Mouse (Mus musculus) midbrain, embryonic 14.5 days (tissue): ENCODE data around the gene Parp16. TPM values are rescaled to one million over a fixed set of nuclear protein-coding genes. Genes with fewer than 3 reads are reported as not detected.

Experiments used
- ATAC-seq: fragments of 200-750 bp; cut with Nextera tagmentation; 2 replicates; pipeline ENCODE4 v1.8.0; 2017; ENCODE audit warnings: moderate number of reproducible peaks, moderate library complexity; ENCODE audit not compliant: low FRiP score, low TSS enrichment
- DNase-seq: peaks from one replicate; pipeline ENCODE4 v3.0.0-alpha.2; 2015
- H3K27ac ChIP-seq: fragments of 300-500 bp; sonication (generic); replicated peaks from 2 replicates; pipeline ENCODE4 v1.5.1; 2014; ENCODE audit warnings: mild to moderate bottlenecking, low read depth, low read length, moderate library complexity
- H3K27me3 ChIP-seq: fragments of 300-500 bp; sonication (generic); 2 replicates; pipeline ENCODE4 v1.6.1; 2014; ENCODE audit warnings: low read length, control low read depth, mixed read lengths; ENCODE audit not compliant: control insufficient read depth, insufficient read depth
- H3K36me3 ChIP-seq: fragments of 300-500 bp; sonication (generic); 2 replicates; pipeline ENCODE4 v1.6.1; 2014; ENCODE audit warnings: low read length, control low read depth; ENCODE audit not compliant: control insufficient read depth, insufficient read depth
- H3K4me1 ChIP-seq: fragments of 300-500 bp; sonication (generic); 2 replicates; pipeline ENCODE4 v1.6.1; 2014; ENCODE audit warnings: mild to moderate bottlenecking, antibody characterized with exemption, low read length, control low read depth; ENCODE audit not compliant: control insufficient read depth, insufficient read depth
- H3K4me2 ChIP-seq: fragments of 300-500 bp; sonication (generic); 2 replicates; pipeline ENCODE4 v1.6.1; 2014; ENCODE audit warnings: mild to moderate bottlenecking, low read length, moderate library complexity
- H3K4me3 ChIP-seq: fragments of 300-500 bp; sonication (generic); replicated peaks from 2 replicates; pipeline ENCODE4 v1.5.1; 2014; ENCODE audit warnings: low read depth, low read length
- H3K9ac ChIP-seq: fragments of 300-500 bp; sonication (generic); replicated peaks from 2 replicates; pipeline ENCODE4 v1.6.1; 2014; ENCODE audit warnings: mild to moderate bottlenecking, low read length, moderate library complexity
- H3K9me3 ChIP-seq: fragments of 300-500 bp; sonication (generic); 2 replicates; pipeline ENCODE4 v1.6.1; 2016; ENCODE audit warnings: low read length, control low read depth, mixed read lengths; ENCODE audit not compliant: control insufficient read depth
- WGBS: fragments of 180-500 bp; shearing (Covaris S2); extraction: QIAGEN DNeasy Blood & Tissue Kit; methylation state at CpG from one replicate; pipeline ENCODE4 v1.1.7; 2014; 5-methylcytosine and 5-hydroxymethylcytosine counted together
- polyA plus RNA-seq: library from polyadenylated mRNA; unstranded; fragments of >200 nt; fragmentation: Nextera tagmentation; extraction: Ambion mirVana; gene quantifications from 2 replicates; pipeline ENCODE4 v1.2.1, GENCODE M21; 2014

Gene Parp16
- polyA plus RNA-seq, 1 experiment from 2014 or later = 5.2 TPM

DNA sequence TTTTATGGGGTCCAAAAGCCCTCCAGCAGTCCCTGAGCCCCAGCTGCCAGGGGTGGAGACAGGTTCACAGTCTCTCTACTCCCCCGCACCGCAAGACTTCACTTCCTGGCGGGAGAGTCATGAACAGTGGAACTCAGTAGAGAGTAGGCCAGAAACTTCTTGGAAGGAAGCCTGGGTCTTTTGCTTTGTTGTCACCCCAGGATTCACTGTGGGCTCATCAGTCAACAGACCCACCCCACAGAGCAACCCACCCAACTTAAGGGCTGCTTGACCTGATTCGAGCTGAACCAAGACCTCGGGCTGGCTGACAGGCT, 53.2 kb downstream of the Parp16 start:
- H3K4me1 ChIP-seq = no peaks in the 10 kb centered on the region
- no peaks in the 10 kb centered on the region for H3K27me3 ChIP-seq
- H3K9ac ChIP-seq = no peak overlapping the region
- no peak overlapping the region for H3K27ac ChIP-seq
- H3K4me3 ChIP-seq = no peak overlapping the region
- no peaks in the 10 kb centered on the region for H3K9me3 ChIP-seq
- DNase-seq = no peak
- ATAC-seq = no peak
- no peaks in the 10 kb centered on the region for H3K36me3 ChIP-seq
- no peak overlapping the region for H3K4me2 ChIP-seq
- 88% methylated on average over 5 of the region's 5 CpGs for WGBS

DNA sequence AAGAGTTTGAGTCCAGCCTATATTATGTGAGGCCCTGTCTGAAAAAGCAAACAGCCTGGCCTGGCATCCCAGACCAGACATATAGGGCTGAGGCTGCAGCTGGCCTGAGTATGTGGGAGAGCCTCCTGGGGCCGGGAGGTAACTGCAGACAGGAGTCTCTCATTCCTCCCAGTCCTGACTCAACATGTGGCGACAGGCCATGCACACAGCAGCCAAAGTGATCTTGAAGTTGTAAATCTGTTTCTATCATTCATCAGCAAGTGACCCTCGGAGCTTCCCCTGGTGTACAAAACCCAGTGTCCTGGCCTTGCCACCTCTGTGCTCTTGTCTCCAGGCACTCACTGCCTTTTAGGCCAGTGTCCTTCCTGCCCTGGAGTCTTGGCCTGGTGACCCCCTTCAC, 56.9 kb downstream of the Parp16 start:
- H3K36me3 ChIP-seq = no peaks in the 10 kb centered on the region
- no peak overlapping the region for H3K4me2 ChIP-seq
- H3K4me1 ChIP-seq = no peaks in the 10 kb centered on the region
- DNase-seq (no peak), ATAC-seq (no peak)
- H3K4me3 ChIP-seq = no peak overlapping the region
- no peak overlapping the region for H3K27ac ChIP-seq
- no peak overlapping the region for H3K9ac ChIP-seq
- H3K27me3 ChIP-seq = no peaks in the 10 kb centered on the region
- no peaks in the 10 kb centered on the region for H3K9me3 ChIP-seq
- WGBS = 82% methylated on average over 3 of the region's 3 CpGs

- DNase-seq = no peak
- Histone ChIP-seq H3K4me2 (no peak overlapping the region), H3K27me3 (no peaks in the 10 kb centered on the region), H3K4me3 (no peak overlapping the region), H3K9ac (no peak overlapping the region), H3K36me3 (no peaks in the 10 kb centered on the region), H3K27ac (no peak overlapping the region), H3K9me3 (no peaks in the 10 kb centered on the region), H3K4me1 (no peaks in the 10 kb centered on the region)
- WGBS = 68% methylated on average over 11 of the region's 11 CpGs
- ATAC-seq = no peak
Observed at GRCm38 (mm10) chr9:65255906-65256600, 60.9 kb downstream of the Parp16 start.

DNA sequence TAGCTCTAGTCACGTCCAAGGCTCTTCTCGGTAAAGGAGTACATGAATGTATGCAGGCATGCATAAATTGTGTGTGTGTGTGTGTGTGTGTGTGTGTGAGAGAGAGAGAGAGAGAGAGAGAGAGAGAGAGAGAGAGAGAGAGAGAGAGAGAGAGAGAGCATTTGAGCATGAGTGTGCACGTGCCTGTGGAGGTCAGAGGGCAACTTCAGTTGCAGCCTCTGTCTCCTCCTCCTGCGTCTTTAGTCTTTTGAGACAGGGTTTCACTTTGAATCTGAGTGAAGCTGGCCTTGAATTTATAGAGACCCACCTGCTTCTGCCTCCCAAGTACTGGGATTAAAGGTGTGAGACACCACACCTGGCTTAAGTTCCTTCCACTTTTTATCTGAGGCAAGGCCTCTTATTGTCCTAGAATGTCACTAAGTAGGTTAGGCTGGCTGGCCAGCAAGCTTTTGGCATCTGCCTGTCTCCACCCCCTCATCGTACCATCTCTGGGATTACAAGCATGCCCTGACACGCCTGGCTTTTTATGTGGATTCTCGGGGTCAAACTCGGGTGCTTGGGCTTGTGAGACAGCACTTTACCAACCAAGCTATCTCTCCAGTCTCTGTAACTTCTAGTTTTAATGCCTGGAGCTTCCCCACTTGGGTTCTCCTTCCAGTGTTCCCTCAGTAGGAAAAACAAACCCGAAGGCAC, 62.2 kb downstream of the Parp16 start:
- Histone ChIP-seq H3K4me3 (no peak overlapping the region), H3K9me3 (no peaks in the 10 kb centered on the region), H3K9ac (no peak overlapping the region), H3K4me2 (no peak overlapping the region), H3K27me3 (no peaks in the 10 kb centered on the region), H3K4me1 (no peaks in the 10 kb centered on the region), H3K27ac (no peak overlapping the region), H3K36me3 (no peaks in the 10 kb centered on the region)
- no peak for DNase-seq
- no peak for ATAC-seq
- 67% methylated on average over 9 of the region's 9 CpGs for WGBS

DNA sequence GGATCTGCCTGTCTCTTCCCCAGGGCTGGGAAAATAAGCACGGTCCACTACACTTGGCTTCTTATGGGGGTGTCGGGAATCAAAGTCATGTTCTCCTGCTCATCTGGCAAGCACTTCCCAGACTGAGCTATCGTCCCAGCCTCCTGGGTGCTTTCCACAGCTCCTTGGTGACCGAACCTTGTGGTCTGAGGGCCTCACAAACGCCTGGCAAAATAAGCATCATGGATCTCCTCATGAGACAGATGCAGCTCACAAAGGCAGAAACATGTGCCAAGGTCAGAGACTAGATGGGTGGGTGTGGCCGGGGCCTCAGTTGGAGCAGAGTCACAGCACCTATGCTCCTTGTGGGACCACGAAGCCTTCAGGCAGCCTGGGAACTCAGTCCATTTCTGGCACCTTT, 64.2 kb downstream of the Parp16 start:
- H3K9me3 ChIP-seq = no peaks in the 10 kb centered on the region
- DNase-seq (no peak), ATAC-seq (no peak)
- no peaks in the 10 kb centered on the region for H3K4me1 ChIP-seq
- H3K9ac ChIP-seq = no peak overlapping the region
- WGBS = 81% methylated on average over 7 of the region's 7 CpGs
- H3K36me3 ChIP-seq = no peaks in the 10 kb centered on the region
- no peak overlapping the region for H3K4me2 ChIP-seq
- H3K27ac ChIP-seq = no peak overlapping the region
- no peak overlapping the region for H3K4me3 ChIP-seq
- no peaks in the 10 kb centered on the region for H3K27me3 ChIP-seq

DNA sequence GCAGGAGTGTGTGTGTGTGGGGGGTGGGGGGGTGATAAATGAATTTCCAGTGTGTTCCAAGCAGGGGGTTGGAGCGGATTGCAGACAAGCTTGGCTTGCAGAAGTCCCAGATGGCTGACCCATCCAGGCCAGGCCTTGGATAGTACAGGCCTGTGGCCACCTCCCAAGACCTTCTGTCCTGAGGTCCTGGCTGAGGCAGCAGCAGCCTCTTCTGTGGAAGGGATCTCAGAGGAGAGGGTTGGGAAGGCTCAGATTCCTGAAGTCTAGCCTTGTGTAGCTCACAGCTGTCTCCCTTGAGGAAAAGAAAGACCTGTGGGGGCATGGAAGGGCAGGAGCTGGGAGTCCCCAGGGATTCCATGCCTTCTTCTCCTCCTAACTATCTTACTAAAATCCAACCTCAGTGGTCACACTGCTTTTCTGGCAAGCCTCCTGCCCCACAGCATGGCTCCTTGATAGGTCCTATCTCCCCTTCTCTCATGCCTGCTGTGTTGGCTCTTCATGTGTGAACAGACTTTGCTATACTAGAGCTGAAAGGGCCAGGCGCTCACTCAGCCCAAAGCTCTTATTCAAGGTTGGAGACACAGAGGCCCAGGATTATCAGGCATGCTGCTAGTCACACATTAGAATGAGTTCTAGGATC, 66.6 kb downstream of the Parp16 start:
- DNase-seq (no peak), ATAC-seq (no peak)
- H3K4me3 ChIP-seq = no peak overlapping the region
- H3K9me3 ChIP-seq = no peaks in the 10 kb centered on the region
- H3K4me1 ChIP-seq = no peaks in the 10 kb centered on the region
- H3K27me3 ChIP-seq = no peaks in the 10 kb centered on the region
- no peaks in the 10 kb centered on the region for H3K36me3 ChIP-seq
- WGBS = 86% methylated on average over 2 of the region's 2 CpGs
- no peak overlapping the region for H3K9ac ChIP-seq
- H3K4me2 ChIP-seq = no peak overlapping the region
- no peak overlapping the region for H3K27ac ChIP-seq

GRCm38 (mm10) chr9:65262641-65263120, 67.5 kb downstream of the Parp16 start:
- H3K9me3 ChIP-seq = no peaks in the 10 kb centered on the region
- 98% methylated on average over 3 of the region's 3 CpGs for WGBS
- H3K4me2 ChIP-seq = no peak overlapping the region
- no peaks in the 10 kb centered on the region for H3K27me3 ChIP-seq
- H3K36me3 ChIP-seq = no peaks in the 10 kb centered on the region
- H3K27ac ChIP-seq = no peak overlapping the region
- 0 out of 2 replicates have a peak, but pooled peaks cover 3% of the 10 kb centered on the region for H3K4me1 ChIP-seq
- no peak overlapping the region for H3K9ac ChIP-seq
- ATAC-seq (no peak), DNase-seq (no peak)
- no peak overlapping the region for H3K4me3 ChIP-seq

DNA sequence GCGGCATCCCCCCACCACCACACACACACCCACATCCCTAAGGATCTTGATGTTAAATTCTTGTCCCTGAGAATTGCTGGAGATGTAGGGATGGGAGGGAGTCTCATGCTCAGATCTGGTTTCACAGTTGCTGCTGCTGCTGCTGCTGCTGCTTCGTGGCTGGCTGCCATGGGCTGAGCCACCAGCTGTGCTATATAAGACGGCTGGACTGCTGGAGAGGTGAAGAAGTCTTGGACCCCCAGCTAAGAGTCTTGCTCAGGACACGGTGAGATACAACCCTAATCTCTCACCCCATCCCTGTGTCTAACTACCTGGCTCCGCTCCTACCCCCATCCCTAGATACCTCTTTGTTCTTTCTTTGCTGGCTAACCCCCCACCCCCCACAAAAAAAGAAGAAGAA, 69.8 kb downstream of the Parp16 start, which contains the start of gene Cilp:
Gene Cilp, plus strand, starts transcription at position 222 of the 400 bp plus-strand sequence.
- H3K27ac ChIP-seq = no peak within 1 kb of the TSS
- H3K4me2 ChIP-seq = no peak within 1 kb of the TSS
- H3K36me3 ChIP-seq = no peaks in the 10 kb centered on the region
- peaks cover 10% of the 10 kb centered on the region; the same call in 1 of the 2 replicates for H3K4me1 ChIP-seq
- no peak within 1 kb of the TSS for H3K4me3 ChIP-seq
- no peaks in the 10 kb centered on the region for H3K9me3 ChIP-seq
- ATAC-seq (no peak), DNase-seq (peak; percentile 19)
- no peak within 1 kb of the TSS for H3K9ac ChIP-seq
- H3K27me3 ChIP-seq = no peaks in the 10 kb centered on the region
- 52% methylated on average over 5 of the region's 5 CpGs for WGBS
